ENCODE assay signal across 16 mouse cellular contexts in genomic region chr2:163663930-163664329, GRCm38 (mm10). TPM values are rescaled to one million over a fixed set of nuclear protein-coding genes. Genes with fewer than 3 reads are reported as not detected.
DNase-seq lines count a peak whose midpoint lies in the region; ATAC-seq and TF ChIP-seq lines count a peak whose summit lies in the region.
"Had no signal": no experiment of that assay in that cellular context is flagged by ENCODE, and none has a peak within 500 bp of the region (broad histone marks: within the 10 kb centered on the region; RNA-seq: fewer than 3 reads in every experiment).

No protein-coding gene starts in this region.

- H3K9ac ChIP-seq in MEL (ENCODE audit: control insufficient read depth, low read depth, low read length, poor library complexity, severe bottlenecking) = no peak overlapping the region
- H3K9ac ChIP-seq: limb, embryonic 15.5 days; midbrain, embryonic 13.5 days had no signal

- no peak for TF ChIP-seq POLR2A in MEL (IDR thresholded peaks at IDR 0.05; ENCODE audit: control insufficient read depth in 1 of 2, insufficient read depth in 1 of 2, low read depth in 1 of 2, low read length in 2 of 2, poor library complexity in 1 of 2)

- peaks cover 0 to 23% of the 10 kb centered on the region in 2 experiments; a peak in 2 of 4 replicates for H3K36me3 ChIP-seq in MEL (ENCODE audit: control insufficient read depth in 1 of 2, insufficient read depth in 2 of 2, low read length in 2 of 2)
- H3K36me3 ChIP-seq: limb, embryonic 15.5 days; midbrain, embryonic 13.5 days had no signal

- no peak for TF ChIP-seq CTCF in gastrocnemius, adult 2 months (IDR thresholded peaks at IDR 0.05)
- TF ChIP-seq CTCF in MEL (IDR thresholded peaks at IDR 0.05 in 2 of 3, conservative IDR thresholded peaks at IDR 0.05 in 1 of 3; ENCODE audit: control insufficient read depth in 1 of 3, insufficient read depth in 1 of 3, low read depth in 2 of 3, low read length in 3 of 3, poor library complexity in 1 of 3, severe bottlenecking in 1 of 3) = no peak

- TF ChIP-seq EP300 in MEL (IDR thresholded peaks at IDR 0.05; ENCODE audit: low read depth in 1 of 2, low read length in 2 of 2) = peak in 1 of 2 experiments; percentile 52; a peak in 1 of 4 replicates

- intact Hi-C loops in gastrocnemius, adult 2 months (cut with DNase I) = no loop called here

- peaks cover 2 to 33% of the 10 kb centered on the region in 2 experiments; a peak in 3 of 4 replicates for H3K4me1 ChIP-seq in MEL (ENCODE audit: control insufficient read depth in 1 of 2, insufficient read depth in 2 of 2, low read length in 2 of 2)

- no peak for DNase-seq in gastrocnemius, adult 2 months
- no peak for DNase-seq in gastrocnemius, postnatal 25 days
- peak; percentile 40 for DNase-seq in layer of hippocampus, adult 9-11 months
- DNase-seq in layer of hippocampus, adult 9-10 months (ENCODE audit: low spot score) = no peak
- peak; percentile 72 for DNase-seq in MEL (ENCODE audit: low read depth, low spot score)
- peak; percentile 81 for DNase-seq in fibroblast of lung, adult 2 months (ENCODE audit: low read depth)
- DNase-seq in ovary, adult 18-20 months (ENCODE audit: low spot score) = no peak
- DNase-seq: cerebellum, postnatal 14 days; kidney, postnatal 10 days; lung, postnatal 10 days had no signal

- ATAC-seq in megakaryocyte-erythroid progenitor cell, adult 5-6 weeks (replicated peaks; ENCODE audit: low FRiP score, low TSS enrichment, poor library complexity, severe bottlenecking) = no peak
- ATAC-seq: forebrain, embryonic 14.5 days; inflammation-experienced regulatory T-cells, adult 6 months; midbrain, embryonic 13.5 days had no signal

- no peaks in the 10 kb centered on the region for H3K9me3 ChIP-seq in MEL (replicated peaks; ENCODE audit: insufficient read depth, low read length)
- H3K9me3 ChIP-seq: hindbrain, embryonic 10.5 days; limb, embryonic 15.5 days; midbrain, embryonic 13.5 days had no signal

- H3K27ac ChIP-seq in gastrocnemius, adult 2 months = peak overlapping the region; percentile 95
- H3K27ac ChIP-seq in MEL (ENCODE audit: control insufficient read depth, low read depth, low read length) = peak overlapping the region; percentile 39; the same call in 1 of the 2 replicates
- H3K27ac ChIP-seq: hindbrain, embryonic 10.5 days; limb, embryonic 15.5 days; midbrain, embryonic 13.5 days had no signal

- peaks cover 33% of the 10 kb centered on the region for H3K79me2 ChIP-seq in MEL (ENCODE audit: control insufficient read depth, insufficient read depth, low read length, poor library complexity)

- TF ChIP-seq RAD21 in MEL (IDR thresholded peaks at IDR 0.05; ENCODE audit: low read depth, low read length) = no peak

- H3K27me3 ChIP-seq in MEL (ENCODE audit: control insufficient read depth in 1 of 2, insufficient read depth in 2 of 2, low read length in 2 of 2) = no peaks in the 10 kb centered on the region
- H3K27me3 ChIP-seq: limb, embryonic 15.5 days; midbrain, embryonic 13.5 days had no signal

- H3K4me3 ChIP-seq in gastrocnemius, adult 2 months = no peak overlapping the region
- no peak overlapping the region for H3K4me3 ChIP-seq in MEL (ENCODE audit: control insufficient read depth in 1 of 2, insufficient read depth in 1 of 2, low read depth in 2 of 2, low read length in 2 of 2)
- H3K4me3 ChIP-seq: hindbrain, embryonic 10.5 days; limb, embryonic 15.5 days; midbrain, embryonic 13.5 days had no signal

TF ChIP-seq in MEL, 35 proteins besides CTCF, POLR2A, EP300 and RAD21:
- no peak for TF ChIP-seq ELF1 (IDR thresholded peaks at IDR 0.05; ENCODE audit: low read depth, low read length)
- TF ChIP-seq ZNF384 (IDR thresholded peaks at IDR 0.05; ENCODE audit: low read depth, low read length) = 0 out of 2 replicates have a peak, but pooled peaks have one; percentile 19
TF ChIP-seq in MEL: peak in this region for 1.

RNA-seq across cellular contexts. Expression of gene Pkig, which starts 5.7 kb away (rescaled TPM):
- total RNA-seq in gastrocnemius, adult 2 months (2021) = 100 to 1,000 TPM in 1 of 2 experiments, 10 to 100 TPM in 1; 93.9 to 125 TPM
- total RNA-seq in gastrocnemius, postnatal 25 days (2021) = 10 to 100 TPM; 72.1 to 93.5 TPM
- total RNA-seq in MEL (2012; rRNA removed) = 74.6 and 79.5 TPM in 2 replicates
- 100 to 1,000 TPM in 1 of 2 experiments, not detected in 1; 160 TPM for polyA plus RNA-seq in MEL (2012; ENCODE audit: insufficient read depth in 1 of 2, insufficient read length in 2 of 2, low read depth in 1 of 2, low replicate concordance in 2 of 2, missing spikeins in 1 of 2)
- total RNA-seq in megakaryocyte-erythroid progenitor cell, adult 5-6 weeks (2014; fragmentation: Nextera tagmentation) = 92.1 and 105 TPM in 2 replicates
- total RNA-seq in megakaryocyte-erythroid progenitor cell, adult 5-6 weeks (2017) = 38.2 and 70.3 TPM in 2 replicates

RNA-seq across cellular contexts. Expression of gene Serinc3, which starts 19.0 kb away (rescaled TPM):
- 100 to 1,000 TPM; 118 to 147 TPM for total RNA-seq in gastrocnemius, adult 2 months (2021)
- total RNA-seq in gastrocnemius, postnatal 25 days (2021) = 100 to 1,000 TPM in 1 of 2 experiments, 10 to 100 TPM in 1; 97.5 to 115 TPM
- 326 and 348 TPM in 2 replicates for total RNA-seq in MEL (2012; rRNA removed)
- polyA plus RNA-seq in MEL (2012; ENCODE audit: insufficient read depth in 1 of 2, insufficient read length in 2 of 2, low read depth in 1 of 2, low replicate concordance in 2 of 2, missing spikeins in 1 of 2) = 100 to 1,000 TPM; 637 to 650 TPM
- total RNA-seq in megakaryocyte-erythroid progenitor cell, adult 5-6 weeks (2014; fragmentation: Nextera tagmentation) = 438 and 460 TPM in 2 replicates
- 469 and 531 TPM in 2 replicates for total RNA-seq in megakaryocyte-erythroid progenitor cell, adult 5-6 weeks (2017)

Comparison
In these comparisons a context has a peak if more than half of its experiments do, and no peak if none do; other contexts are left out.
1. DNase-seq: peak in layer of hippocampus, adult 9-11 months (single experiment), MEL (single experiment) and fibroblast of lung, adult 2 months (single experiment); none in gastrocnemius, adult 2 months (single experiment), gastrocnemius, postnatal 25 days (single experiment), layer of hippocampus, adult 9-10 months (single experiment) and ovary, adult 18-20 months (single experiment).